Mouse (Mus musculus): Measurements from ENCODE around the gene Scfd2. TPM values are rescaled to one million over a fixed set of nuclear protein-coding genes. Genes with fewer than 3 reads are reported as not detected.

Gene Scfd2
- total RNA-seq, 2 experiments from 2014 or later: 29.3 to 32.7 TPM

DNA sequence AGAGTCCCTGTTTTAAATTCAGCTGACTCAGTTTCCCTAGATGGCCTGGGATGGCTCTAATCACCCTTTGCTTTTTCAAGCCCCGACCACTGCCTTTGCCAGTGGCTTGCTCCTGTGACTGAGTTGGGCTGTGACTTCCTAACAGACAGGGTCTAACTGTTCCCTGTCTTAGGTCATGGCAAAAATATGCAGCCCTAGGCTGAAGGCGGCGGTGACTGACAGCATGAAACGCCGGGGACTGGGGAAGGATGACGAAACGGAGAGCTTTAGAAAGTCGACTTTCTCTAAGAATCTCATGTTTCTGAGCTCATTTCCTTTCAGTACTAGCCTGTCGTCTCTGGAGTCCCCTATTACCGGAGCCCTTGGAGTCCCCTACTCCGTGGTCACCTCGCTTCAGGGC, 359.4 kb downstream of the Scfd2 start:
- intact Hi-C loops (cut with DNase I): no loop called here
- no peak for DNase-seq (ENCODE audit: low spot score in 2 of 2)

DNA sequence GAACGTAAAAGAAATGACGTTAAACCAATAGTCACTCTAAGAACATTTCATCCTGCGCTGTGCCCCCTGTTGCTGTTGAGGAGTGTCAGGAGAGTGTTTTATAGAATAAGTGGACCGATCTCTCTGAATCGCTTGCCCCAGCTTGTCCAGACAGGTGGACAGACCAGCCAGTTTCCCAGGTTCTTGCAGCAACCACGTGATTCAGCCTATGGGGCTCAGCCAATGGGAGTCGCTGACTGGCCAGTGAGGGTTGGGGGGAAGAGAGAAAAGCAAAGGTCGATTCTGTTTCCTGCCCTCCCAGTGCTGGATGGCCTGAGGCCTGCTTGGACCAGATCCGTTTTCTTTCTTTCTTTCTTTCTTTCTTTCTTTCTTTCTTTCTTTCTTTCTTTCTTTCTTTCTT, 359.8 kb downstream of the Scfd2 start:
- DNase-seq (ENCODE audit: low spot score in 2 of 2): no peak
- intact Hi-C loops (cut with DNase I): no loop called here

DNA sequence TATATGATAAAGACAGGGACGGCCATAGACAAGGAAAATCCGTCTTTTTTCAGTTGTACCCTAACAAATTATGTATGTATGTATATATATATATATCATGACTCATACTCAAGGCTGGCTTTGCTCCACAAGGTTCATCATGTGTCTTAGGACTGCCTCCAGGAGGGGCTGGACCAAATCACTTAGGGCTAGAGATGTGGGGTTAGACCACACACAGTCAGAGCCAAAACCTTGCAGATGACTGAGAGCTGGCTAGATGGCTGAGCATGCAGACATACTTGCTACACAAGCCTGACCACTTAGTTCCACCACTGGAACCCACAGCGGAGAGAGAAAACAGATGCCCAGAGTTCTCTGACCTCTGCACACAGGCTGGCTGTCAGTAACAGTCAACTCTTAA, 363.5 kb downstream of the Scfd2 start:
- no peak for DNase-seq (ENCODE audit: low spot score in 2 of 2)
- intact Hi-C loops (cut with DNase I): no loop called here

DNA sequence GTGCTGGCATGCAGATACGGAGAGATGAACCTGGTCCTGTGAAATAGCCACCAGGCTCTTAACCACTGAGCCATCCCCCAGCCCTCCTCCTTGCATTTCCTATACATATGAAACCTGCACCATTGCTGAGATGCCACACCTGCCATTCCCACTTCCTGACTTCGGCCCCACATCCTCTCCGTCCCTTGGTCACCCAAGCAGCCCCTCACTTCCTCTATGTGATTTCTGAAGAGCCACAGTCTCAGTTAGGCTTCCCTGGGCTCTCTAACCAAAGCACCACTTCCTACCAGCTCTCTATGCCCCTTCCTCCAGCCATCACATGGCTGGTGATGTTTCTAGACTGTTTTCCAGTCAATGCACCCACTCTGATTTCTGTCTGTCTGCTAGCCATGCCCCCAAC, 364.9 kb downstream of the Scfd2 start:
- intact Hi-C loops (cut with DNase I): no loop called here
- no peak for DNase-seq (ENCODE audit: low spot score in 2 of 2)

DNA sequence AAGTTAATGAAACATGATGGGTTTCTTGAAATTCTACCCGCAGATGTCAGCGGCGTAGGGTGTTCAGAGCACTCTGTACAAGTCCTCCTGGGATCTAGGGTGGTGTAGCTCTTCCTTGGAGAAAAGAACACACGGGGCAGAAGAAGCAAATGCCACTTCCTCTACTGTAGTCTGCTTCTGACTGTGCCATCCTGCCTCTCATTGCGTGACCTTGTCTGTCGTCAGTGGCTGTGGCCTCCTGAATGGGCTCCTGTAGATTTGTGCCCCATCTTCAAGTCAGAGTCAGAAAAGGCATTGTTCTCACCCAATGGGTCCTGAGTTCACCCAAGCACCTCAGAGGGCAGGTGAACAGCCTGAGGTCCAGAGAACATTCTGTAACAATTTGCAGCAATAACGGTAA, 367.0 kb downstream of the Scfd2 start:
- DNase-seq (ENCODE audit: low spot score in 2 of 2): no peak
- intact Hi-C loops (cut with DNase I): no loop called here

DNA sequence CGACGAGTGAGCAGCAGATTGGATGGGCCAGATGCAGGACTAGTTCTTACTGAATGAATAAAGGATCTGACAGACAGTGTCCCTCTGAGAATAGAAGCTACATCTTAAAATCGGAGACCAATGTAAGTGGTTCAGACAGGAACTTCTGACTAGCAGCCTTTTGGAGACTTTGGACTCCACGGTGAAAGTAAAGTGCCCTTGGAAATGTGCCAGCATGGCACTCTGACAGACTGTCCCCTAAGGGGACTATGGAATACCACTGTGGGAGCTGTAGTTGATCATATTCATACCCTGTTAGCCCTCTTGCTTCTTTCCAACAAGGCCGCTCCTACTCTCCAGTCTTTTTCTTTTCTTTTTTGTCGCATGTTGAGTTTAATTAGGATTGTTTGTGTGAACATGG, 368.4 kb downstream of the Scfd2 start:
- DNase-seq (ENCODE audit: low spot score in 2 of 2): no peak
- intact Hi-C loops (cut with DNase I): no loop called here

DNA sequence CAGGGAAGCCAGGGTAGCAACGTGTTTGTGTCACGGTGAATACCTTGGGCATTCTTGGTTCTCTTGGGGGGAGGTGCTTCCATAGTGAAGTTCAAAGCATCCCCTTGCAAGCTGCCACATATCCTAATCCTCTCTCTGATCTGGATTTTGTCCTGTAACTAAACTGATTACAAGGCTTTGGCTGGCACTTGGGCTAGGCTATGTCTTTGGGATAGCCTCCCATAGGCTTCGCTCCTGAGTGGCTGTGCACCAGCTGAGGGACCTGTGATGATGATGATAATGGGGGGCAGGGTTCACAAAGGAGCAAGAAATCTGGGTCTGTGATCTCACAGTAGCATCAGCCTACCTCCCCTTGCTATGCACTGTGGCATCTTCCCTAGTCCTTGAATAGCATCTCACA, 369.5 kb downstream of the Scfd2 start:
- intact Hi-C loops (cut with DNase I): no loop called here
- DNase-seq (ENCODE audit: low spot score in 2 of 2): no peak

DNA sequence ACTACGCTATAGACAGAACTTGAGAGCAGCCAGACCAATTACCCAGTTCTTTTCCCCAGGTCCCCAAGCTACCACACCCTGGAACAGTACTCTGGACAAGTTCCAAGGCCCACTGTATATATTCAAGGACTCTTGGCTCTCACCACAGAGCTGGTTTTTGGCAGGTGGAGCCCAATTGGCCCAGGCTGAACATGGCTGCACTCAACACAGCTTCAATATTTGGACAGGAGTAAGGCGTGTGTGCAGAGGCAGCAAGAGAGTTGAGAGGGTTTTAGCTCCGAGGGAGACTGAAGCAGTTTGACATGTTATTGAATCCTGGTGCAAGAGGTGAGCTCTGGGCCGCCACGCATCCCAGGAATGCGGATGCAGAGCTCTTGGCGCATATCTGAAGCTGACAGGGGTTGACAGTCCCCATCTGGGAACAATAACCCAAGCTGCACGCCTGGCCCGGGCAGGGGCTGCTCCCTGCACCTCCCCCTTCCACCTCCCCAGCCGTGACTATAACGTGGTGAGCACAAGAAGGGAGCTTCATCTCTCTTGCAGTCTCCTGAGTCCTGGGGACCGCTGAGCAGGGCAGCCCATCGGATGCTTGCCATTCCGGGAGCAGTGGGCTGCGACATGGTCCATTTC, 370.1 kb downstream of the Scfd2 start:
- intact Hi-C loops (cut with DNase I): no loop called here
- DNase-seq (ENCODE audit: low spot score in 2 of 2): no peak

DNA sequence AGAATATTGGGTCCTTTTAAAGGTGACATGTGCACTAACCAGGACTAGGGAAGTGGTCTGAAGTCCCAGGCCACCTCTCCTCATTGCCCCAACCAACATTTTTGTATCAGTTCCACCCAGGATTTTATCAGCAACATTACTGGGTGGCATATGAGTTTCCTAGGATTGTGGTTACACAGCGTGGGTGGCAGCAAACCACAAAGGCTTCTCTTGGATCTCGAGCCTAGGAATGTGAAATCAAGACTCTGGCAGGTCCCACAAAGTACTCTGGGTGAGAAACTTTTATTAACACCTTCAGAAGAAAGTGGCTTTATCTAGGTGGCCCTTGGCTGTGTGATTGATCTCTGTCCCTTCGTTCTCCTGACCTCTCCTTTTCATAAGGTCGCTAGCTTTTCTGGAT, 371.2 kb downstream of the Scfd2 start:
- intact Hi-C loops (cut with DNase I): no loop called here
- no peak for DNase-seq (ENCODE audit: low spot score in 2 of 2)

DNA sequence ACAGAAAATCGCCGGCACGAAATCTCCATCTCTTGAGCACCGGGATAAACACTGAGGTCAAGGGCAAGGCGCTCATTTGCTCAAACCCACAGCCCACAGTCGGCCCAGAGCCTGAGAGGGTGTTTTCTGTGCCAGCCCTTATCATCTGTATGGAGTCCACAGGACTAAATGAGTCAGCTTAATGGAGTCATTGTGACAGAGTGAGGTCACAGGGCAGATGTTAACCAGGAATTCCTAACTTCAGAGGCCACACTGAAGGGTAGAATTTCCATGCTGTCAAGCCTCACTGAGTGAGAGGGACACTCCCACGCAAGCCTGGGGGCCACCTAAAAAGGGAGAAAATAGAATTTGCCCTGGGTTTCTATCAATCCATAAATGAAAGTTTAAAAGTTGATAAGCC, 371.7 kb downstream of the Scfd2 start:
- intact Hi-C loops (cut with DNase I): no loop called here

DNA sequence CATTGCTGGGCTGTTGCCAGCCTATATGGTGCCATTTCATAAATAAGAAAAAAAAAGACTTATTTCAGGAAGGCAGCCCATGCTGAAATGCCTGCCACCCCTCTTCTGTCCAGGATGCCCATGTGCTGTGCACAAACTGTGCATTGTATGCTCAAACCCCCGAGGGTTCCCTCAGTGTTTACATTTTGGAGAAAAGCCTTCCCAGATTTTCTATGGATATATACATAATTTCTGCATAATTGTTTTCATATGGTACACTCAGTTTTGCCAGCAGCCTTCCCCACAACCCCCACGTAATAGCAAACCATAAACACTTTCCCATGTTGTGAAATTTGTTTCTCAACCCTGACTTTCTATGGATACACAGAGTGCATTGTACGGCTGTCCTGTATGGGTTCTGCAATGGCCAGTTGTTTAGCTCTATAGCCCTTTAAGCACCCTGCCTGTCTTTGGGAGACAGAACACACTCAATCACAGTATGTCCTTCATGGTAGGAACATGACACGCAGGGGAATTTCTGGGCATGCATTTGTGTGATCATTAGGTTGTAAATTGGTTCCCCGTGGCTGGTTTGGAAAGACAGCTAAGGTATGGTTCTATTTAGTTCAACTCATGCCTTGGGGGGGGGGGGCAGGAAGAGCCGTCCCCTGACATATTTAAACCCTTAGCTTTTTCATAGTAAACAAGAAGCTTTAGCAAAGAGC, 372.5 kb downstream of the Scfd2 start:
- intact Hi-C loops (cut with DNase I): no loop called here
- peak in 1 of 2 experiments; percentile 21 for DNase-seq (ENCODE audit: low spot score in 2 of 2)

More for the DNA sequence above, 371.7 kb downstream of the Scfd2 start:
- DNase-seq (ENCODE audit: low spot score in 2 of 2): no peak

DNA sequence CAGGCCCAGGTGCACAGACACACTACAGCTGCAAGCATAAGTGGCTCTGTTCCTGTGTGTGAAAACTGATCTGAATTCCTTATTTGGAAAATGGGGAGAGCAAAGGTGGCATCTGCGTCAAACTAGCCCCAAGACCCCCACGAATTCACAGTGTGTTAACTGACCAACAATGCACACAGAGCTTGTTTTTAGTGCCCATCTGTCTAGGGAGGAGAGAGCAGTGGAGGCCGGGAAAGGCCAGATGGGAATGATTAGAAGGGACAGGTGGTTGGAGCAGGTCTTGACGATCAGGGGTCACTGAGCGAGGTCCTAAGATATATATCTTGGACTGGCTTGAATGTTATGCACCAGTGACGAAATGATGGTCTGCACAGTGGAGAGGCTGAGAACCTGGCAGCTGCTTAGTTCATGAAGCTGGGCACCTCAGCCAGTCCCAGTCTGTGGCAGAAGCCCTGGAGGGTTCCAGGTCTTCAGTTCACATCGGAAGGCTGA, 375.7 kb downstream of the Scfd2 start:
- intact Hi-C loops (cut with DNase I): no loop called here
- no peak for DNase-seq (ENCODE audit: low spot score in 2 of 2)

Other genes starting within 250 kb of the Scfd2 start
- gene Fip1l1, start 3.7 kb upstream of the Scfd2 start, total RNA-seq (2021): 10 to 100 TPM; 64.5 to 64.6 TPM
- gene Lnx1, start 171.2 kb upstream of the Scfd2 start, total RNA-seq (2021): 10 to 100 TPM; 32.4 to 33.4 TPM

All from left cerebral cortex, postnatal 14 days (tissue).